Comparison of ENCODE assay signal across 20 mouse cellular contexts in genomic region chr5:22300046-22300445, GRCm38 (mm10).
"Had no signal": no experiment of that assay in that cellular context is flagged by ENCODE, and none has a peak within 500 bp of the region (broad histone marks: within the 10 kb centered on the region; RNA-seq: fewer than 3 reads in every experiment).

No protein-coding gene starts in this region.

- H3K27ac ChIP-seq: midbrain, embryonic 10.5 days; midbrain, embryonic 12.5 days; midbrain, embryonic 15.5 days; neural tube, embryonic 13.5 days; neural tube, embryonic 15.5 days; stomach, embryonic 15.5 days; stomach, postnatal 0 days had no signal

- H3K4me3 ChIP-seq: midbrain, embryonic 10.5 days; midbrain, embryonic 12.5 days; midbrain, embryonic 15.5 days; myocyte; neural tube, embryonic 13.5 days; neural tube, embryonic 15.5 days; stomach, embryonic 15.5 days had no signal

- H3K36me3 ChIP-seq: midbrain, embryonic 10.5 days; midbrain, embryonic 12.5 days; midbrain, embryonic 15.5 days; neural tube, embryonic 13.5 days; neural tube, embryonic 15.5 days; stomach, embryonic 15.5 days had no signal

- H3K4me2 ChIP-seq: lung, embryonic 14.5 days; midbrain, embryonic 12.5 days; midbrain, embryonic 15.5 days; neural tube, embryonic 13.5 days; neural tube, embryonic 15.5 days; stomach, embryonic 15.5 days had no signal

- H3K9me3 ChIP-seq: midbrain, embryonic 10.5 days; midbrain, embryonic 12.5 days; midbrain, embryonic 15.5 days; neural tube, embryonic 13.5 days; neural tube, embryonic 15.5 days; stomach, embryonic 15.5 days had no signal

- H3K27me3 ChIP-seq: midbrain, embryonic 12.5 days; midbrain, embryonic 15.5 days; neural tube, embryonic 13.5 days; neural tube, embryonic 15.5 days; stomach, embryonic 15.5 days had no signal

- DNase-seq: lung, adult 18-20 months; lung, embryonic 14.5 days; lung, postnatal 10 days; lung, postnatal 4 days; retina, postnatal 1 day; right cerebral cortex, adult 18-20 months; right cerebral cortex, postnatal 25 days; right cerebral cortex, postnatal 4 days; spleen, adult 18-20 months; thymus, adult 2 months; thymus, postnatal 25 days; thymus, postnatal 4 days had no signal

- ATAC-seq: midbrain, embryonic 15.5 days had no signal

- H3K9ac ChIP-seq: lung, embryonic 14.5 days; midbrain, embryonic 12.5 days; midbrain, embryonic 15.5 days; neural tube, embryonic 13.5 days; neural tube, embryonic 15.5 days; stomach, embryonic 15.5 days had no signal

- H3K4me1 ChIP-seq: stomach, embryonic 15.5 days had no signal
